Mouse (Mus musculus) olfactory bulb, adult 2 months (tissue): ENCODE measurements around the gene Cybrd1.

ENCODE experiments used
- CTCF ChIP-seq: fragments of 200-500 bp; IDR thresholded peaks from 2 replicates; pipeline ENCODE4 v1.5.1; 2012; ENCODE audit warnings: low read depth, mild to moderate bottlenecking, low read length, moderate library complexity; ENCODE audit not compliant: insufficient read depth
- POLR2A ChIP-seq: fragments of 200-500 bp; IDR thresholded peaks from 2 replicates; pipeline ENCODE4 v1.6.1; 2012; ENCODE audit warnings: mild to moderate bottlenecking, low read depth, low read length, moderate library complexity; ENCODE audit not compliant: insufficient read depth

GRCm38 (mm10) chr2:71176329-71177249 lies 58.9 kb downstream of the Cybrd1 start:
- TF ChIP-seq CTCF = no peak
- no peak for TF ChIP-seq POLR2A
